Mouse (Mus musculus) spleen, adult 2 months (tissue): Measurements from ENCODE around the gene Il1rl2.

Experiments used
- CTCF ChIP-seq: fragments of 200-500 bp; IDR thresholded peaks from 2 replicates; pipeline ENCODE4 v1.5.1; 2011; ENCODE audit warnings: mild to moderate bottlenecking, inconsistent platforms; ENCODE audit not compliant: insufficient read depth, insufficient read length, insufficient replicate concordance; ENCODE audit errors: extremely low read depth
- POLR2A ChIP-seq: fragments of 200-500 bp; IDR thresholded peaks from 2 replicates; pipeline ENCODE4 v1.6.1; 2011; ENCODE audit warnings: low read depth, low read length, inconsistent platforms

DNA sequence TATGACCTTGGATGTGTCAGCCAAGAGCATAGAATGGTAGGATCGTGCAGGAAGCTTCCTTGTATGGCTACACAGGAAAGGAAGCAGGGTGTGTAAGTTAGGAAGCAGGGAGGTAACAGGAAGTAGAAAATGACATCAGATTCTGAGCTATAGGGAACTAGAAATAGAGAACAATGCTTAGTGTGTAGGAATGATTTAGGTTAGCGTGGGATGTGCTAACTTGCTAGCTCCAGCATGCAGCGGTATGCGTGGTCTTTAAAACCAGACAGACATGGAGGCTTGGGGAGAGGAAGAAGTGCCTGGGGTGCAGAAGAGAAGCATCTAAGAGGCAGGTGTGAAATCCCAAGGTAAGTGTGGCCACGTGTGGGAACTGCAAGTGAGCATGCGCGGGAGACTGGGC is 80.3 kb downstream of the Il1rl2 start:
- TF ChIP-seq CTCF (no peak), POLR2A (no peak)
